Mouse (Mus musculus): ENCODE measurements around the gene Kirrel.
A peak's percentile ranks its signal among the peaks of the same experiment; 100 is the strongest.
"Not testable (repeated sequence)": the region's sequence is repeated elsewhere in the genome, so short reads cannot be mapped to it uniquely, and the experiment has no call there.

The Kirrel gene

GRCm38 (mm10) chr3:87136782-87137181, 37.8 kb downstream of the Kirrel start:
- no peak for DNase-seq (ENCODE audit: extremely low spot score, low spot score)

GRCm38 (mm10) chr3:87134951-87135350, 39.6 kb downstream of the Kirrel start:
- DNase-seq (ENCODE audit: extremely low spot score, low spot score): no peak

- DNase-seq (ENCODE audit: extremely low spot score, low spot score): no peak
Measured at GRCm38 (mm10) chr3:87131694-87132347, 42.7 kb downstream of the Kirrel start.

- no peak for DNase-seq (ENCODE audit: extremely low spot score, low spot score)
Measured at GRCm38 (mm10) chr3:87130933-87131332, 43.6 kb downstream of the Kirrel start.

DNA sequence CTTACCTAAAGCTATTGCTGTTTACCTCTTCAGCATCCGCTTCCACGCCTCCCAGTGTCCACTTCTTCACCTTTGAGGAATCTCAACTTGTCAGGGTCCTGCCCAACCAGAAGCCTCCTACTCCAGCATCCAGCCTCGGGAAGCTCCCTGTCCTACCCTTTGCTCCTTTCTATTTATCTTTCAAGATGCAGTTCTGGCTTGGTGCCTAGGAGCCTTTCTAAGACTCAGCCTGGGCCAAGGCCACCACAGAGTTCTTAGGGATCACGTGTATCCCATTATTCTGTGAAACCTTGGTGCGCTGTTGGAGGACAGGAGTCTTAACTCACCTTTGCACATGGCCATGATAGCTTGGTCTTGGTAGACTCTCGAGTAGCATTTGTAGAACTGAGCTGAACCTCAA, 50.8 kb downstream of the Kirrel start:
- DNase-seq (ENCODE audit: extremely low spot score, low spot score): no peak

GRCm38 (mm10) chr3:87118214-87118613, 56.3 kb downstream of the Kirrel start:
- DNase-seq (ENCODE audit: extremely low spot score, low spot score): no peak

GRCm38 (mm10) chr3:87117632-87118031, 56.9 kb downstream of the Kirrel start:
- no peak for DNase-seq (ENCODE audit: extremely low spot score, low spot score)

- DNase-seq (ENCODE audit: extremely low spot score, low spot score): no peak
Measured at GRCm38 (mm10) chr3:87115726-87116540, 58.6 kb downstream of the Kirrel start.

DNA sequence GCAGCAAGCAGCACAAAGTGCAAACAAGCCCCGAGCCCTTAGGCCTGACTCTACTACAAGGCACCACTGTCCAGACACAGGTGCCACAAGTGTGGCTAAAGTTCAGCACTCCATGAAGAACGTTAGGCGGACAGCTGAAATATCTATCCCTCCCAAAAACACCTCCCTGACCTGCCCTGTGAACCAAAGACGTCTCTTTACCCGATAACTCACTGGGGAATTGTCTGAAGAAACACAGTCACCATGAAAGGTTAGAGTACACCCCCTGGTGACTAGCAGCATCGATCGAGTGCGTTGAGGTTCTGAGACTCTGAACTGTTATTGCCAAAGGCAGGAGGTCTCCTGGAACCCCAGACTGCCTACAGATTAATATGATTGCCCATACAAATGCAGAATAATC, 59.3 kb downstream of the Kirrel start:
- no peak for DNase-seq (ENCODE audit: extremely low spot score, low spot score)

DNA sequence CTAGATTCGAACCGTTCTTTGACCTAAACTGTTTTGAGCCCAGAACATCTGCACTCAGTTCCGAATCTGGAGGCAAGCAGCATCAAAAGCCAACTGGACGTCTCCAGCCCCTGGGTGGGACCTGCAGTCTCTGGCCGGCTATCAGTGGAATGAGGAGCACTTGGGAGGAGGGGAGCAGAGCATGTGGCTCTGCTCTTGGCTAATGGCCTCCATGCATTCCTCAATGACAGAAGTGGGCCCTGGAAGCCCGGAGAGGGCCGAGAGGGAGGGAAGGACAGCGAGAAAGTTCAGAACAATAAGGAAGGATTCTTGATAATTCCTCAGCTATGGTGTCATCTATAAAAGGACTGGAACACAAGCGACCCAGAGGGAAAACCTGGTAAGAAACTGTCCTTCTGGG, 59.7 kb downstream of the Kirrel start:
- no peak for DNase-seq (ENCODE audit: extremely low spot score, low spot score)

- DNase-seq (ENCODE audit: extremely low spot score, low spot score): not testable (repeated sequence)
Measured at GRCm38 (mm10) chr3:87113881-87114280, 60.7 kb downstream of the Kirrel start.

DNA sequence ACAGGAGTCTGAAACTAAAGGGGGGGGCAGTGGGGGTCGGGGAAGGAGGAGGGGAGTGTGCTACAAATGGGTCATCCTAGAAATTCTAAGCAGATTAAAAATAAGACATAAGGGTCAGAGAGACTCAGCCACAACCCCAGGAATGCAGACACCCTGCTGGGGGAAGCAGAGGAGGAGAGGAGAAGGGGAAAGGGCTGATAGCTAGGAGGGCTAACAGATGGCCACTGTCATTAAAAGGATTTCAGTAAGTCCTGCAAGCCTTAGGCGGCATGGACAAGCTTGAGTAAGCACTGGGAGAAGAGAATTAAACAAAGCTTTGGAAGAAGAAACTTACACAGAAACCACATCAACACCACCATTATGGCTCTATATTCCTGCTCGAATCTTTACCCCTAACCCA, 62.3 kb downstream of the Kirrel start:
- no peak for DNase-seq (ENCODE audit: extremely low spot score, low spot score)

- no peak for DNase-seq (ENCODE audit: extremely low spot score, low spot score)
Measured at GRCm38 (mm10) chr3:87104856-87105255, 69.7 kb downstream of the Kirrel start.

GRCm38 (mm10) chr3:87102346-87102745, 72.2 kb downstream of the Kirrel start:
- DNase-seq (ENCODE audit: extremely low spot score, low spot score): no peak

GRCm38 (mm10) chr3:87100911-87101310, 73.6 kb downstream of the Kirrel start:
- DNase-seq (ENCODE audit: extremely low spot score, low spot score): no peak

- DNase-seq (ENCODE audit: extremely low spot score, low spot score): no peak
Measured at GRCm38 (mm10) chr3:87097969-87098946, 76.3 kb downstream of the Kirrel start.

DNA sequence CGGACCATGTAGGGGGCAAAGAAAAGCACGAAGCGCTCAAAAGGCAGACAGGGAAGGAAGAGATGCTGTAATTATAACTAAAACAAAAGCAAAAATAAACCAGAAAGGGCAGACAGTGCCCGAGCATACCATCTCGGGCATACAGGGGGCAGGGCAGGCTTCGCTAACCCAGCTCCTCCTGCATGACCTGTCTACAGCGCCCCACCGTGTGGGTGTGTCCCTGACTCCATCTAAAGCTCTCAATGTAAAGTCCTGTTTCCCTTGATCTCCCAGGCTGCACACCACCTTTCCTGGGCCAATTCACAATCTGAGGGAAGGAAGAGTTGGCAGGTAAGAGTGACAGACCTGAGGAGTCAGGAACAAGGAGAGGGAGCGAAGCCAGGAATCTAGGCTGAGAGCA, 77.3 kb downstream of the Kirrel start:
- DNase-seq (ENCODE audit: extremely low spot score, low spot score): no peak

DNA sequence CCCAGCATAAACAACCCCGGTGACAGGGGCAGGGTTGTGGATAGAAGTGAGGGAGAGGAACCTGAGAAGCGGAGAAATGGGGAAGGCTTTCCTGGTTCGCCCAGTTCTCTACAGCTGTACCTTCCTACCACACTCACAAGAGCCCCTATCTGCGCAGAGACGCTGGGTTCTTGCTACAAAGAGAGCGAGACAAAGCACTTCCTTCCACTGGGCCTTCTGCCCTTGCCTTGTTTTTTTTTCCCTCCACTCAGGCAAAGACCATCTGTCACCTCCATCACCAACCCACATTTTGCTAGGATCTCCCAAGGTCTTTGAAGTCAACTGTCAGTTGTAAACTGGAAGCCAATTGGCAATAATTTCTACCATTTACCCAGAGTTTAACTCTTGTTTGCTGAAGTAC, 80.8 kb downstream of the Kirrel start:
- no peak for DNase-seq (ENCODE audit: extremely low spot score, low spot score)

DNA sequence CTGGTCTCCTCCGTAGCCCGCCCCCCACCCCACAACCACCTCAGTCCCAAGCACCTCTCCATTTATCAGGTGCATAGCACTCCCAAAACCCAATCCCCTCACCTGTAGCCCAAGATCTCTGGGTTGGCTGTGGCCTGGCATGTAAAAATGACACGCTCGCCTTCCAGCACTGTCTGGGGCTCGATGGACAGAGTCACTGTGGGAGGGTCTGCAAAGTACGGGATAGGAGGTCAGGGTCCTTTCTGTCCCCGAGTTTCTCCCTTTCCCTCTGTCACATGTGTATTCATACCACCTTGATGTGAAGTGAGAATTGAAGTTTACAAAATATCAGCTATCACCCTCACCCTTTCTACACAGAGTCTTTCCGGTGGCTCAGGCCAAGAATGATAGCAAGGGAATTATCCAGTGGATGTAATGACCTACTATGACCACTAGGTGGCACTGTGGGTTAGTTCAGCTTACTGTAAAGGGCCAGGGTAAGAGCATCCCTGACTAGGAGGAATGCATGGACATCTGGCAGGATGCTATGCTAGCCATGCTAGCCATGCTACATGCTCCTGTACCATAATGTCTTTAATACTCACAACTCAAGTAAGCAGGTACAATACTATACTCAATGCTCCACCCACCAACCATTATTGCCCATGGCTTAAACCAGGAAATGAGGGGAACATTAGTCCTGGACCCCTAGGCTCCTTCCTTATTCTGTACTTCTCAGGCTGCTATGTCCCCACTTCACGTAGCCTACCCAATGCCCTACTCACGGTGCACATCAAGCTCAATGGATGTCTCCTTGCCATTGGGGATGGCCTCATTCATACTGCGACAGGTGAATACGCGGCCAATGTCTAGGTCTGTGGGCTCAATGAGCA, 84.6 kb downstream of the Kirrel start:
- DNase-seq (ENCODE audit: extremely low spot score, low spot score): peak; percentile 57

DNA sequence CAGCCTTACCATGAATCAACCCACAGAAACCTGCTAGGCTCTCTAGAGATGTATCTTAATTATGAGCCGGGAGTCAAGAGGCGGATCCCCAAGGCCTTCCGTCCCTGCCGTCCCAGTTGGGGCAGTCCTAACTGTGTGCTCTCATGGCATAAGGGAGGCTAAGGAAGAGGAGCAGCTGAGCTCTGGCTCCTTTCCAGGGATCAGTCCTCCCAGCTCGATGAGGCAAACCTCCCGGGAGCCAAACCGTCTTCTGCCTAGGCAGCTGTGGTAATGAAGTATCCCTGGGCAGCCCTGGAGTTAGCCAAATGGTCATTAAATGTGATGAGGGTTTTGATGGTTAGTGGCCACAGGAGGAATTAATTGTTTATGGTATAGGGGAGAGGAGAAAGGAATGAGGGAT, 87.4 kb downstream of the Kirrel start:
- no peak for DNase-seq (ENCODE audit: extremely low spot score, low spot score)

DNA sequence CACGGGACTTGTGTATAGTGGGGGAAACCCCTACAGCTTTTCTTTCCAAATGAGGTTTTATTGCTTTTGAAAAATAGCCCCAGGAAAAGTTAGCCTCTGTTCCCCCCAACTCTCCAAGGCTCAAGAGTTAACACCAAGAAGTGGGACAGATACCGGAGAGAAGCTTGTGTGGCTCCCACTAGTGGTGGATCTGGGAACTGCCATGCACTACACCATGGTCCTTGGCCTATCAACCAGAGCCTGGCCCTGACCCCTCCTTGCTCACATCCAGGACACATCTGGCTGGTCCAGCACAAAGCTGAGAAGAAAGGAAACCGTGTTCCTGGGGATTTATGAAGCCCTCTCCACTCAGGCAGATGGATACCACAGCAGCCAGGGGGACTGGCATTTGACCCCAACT, 92.3 kb downstream of the Kirrel start:
- peak; percentile 72 for DNase-seq (ENCODE audit: extremely low spot score, low spot score)

Measured in neural tube, embryonic 10.5 days (tissue).